In genomic region chr1:21266766-21267165, GRCm38 (mm10) we compare ENCODE assay signal across 27 mouse cellular contexts. TPM values are rescaled to one million over a fixed set of nuclear protein-coding genes. Genes with fewer than 3 reads are reported as not detected.
DNase-seq lines count a peak whose midpoint lies in the region; ATAC-seq and TF ChIP-seq lines count a peak whose summit lies in the region.
"Had no signal": no experiment of that assay in that cellular context is flagged by ENCODE, and none has a peak within 500 bp of the region (broad histone marks: within the 10 kb centered on the region; RNA-seq: fewer than 3 reads in every experiment).

No protein-coding gene starts in this region.

- no peak overlapping the region for H3K4me2 ChIP-seq in intestine, postnatal 0 days (replicated peaks; ENCODE audit: low read depth)
- no peak overlapping the region for H3K4me2 ChIP-seq in intestine, embryonic 15.5 days (replicated peaks)
- H3K4me2 ChIP-seq in CH12.LX (ENCODE audit: insufficient read depth, low read depth, poor library complexity, severe bottlenecking), result no peak overlapping the region
- H3K4me2 ChIP-seq: embryonic facial prominence, embryonic 15.5 days; hindbrain, embryonic 13.5 days had no signal

- peak; percentile 39 for TF ChIP-seq CTCF in intestine, postnatal 0 days (IDR thresholded peaks at IDR 0.05; ENCODE audit: low read depth)
- peak in 1 of 2 experiments; percentile 60; a peak in 2 of 4 replicates for TF ChIP-seq CTCF in CH12.LX (conservative IDR thresholded peaks at IDR 0.05 in 1 of 2, IDR thresholded peaks at IDR 0.05 in 1 of 2; ENCODE audit: low read depth in 2 of 2, low read length in 2 of 2)

- H3K27ac ChIP-seq in intestine, postnatal 0 days (ENCODE audit: low read depth, low read length), result no peak overlapping the region
- no peak overlapping the region for H3K27ac ChIP-seq in intestine, embryonic 15.5 days
- no peak overlapping the region for H3K27ac ChIP-seq in CH12.LX (ENCODE audit: insufficient read depth, low read depth)
- H3K27ac ChIP-seq: embryonic facial prominence, embryonic 15.5 days; forebrain, embryonic 10.5 days; heart, embryonic 10.5 days; hindbrain, embryonic 13.5 days had no signal

- H3K36me3 ChIP-seq in intestine, postnatal 0 days (ENCODE audit: control insufficient read depth, insufficient read depth), result no peaks in the 10 kb centered on the region
- no peaks in the 10 kb centered on the region for H3K36me3 ChIP-seq in intestine, embryonic 15.5 days
- H3K36me3 ChIP-seq in CH12.LX (replicated peaks in 1 of 2; ENCODE audit: control insufficient read depth in 1 of 2, insufficient read depth in 1 of 2, low read length in 1 of 2), result no peaks in the 10 kb centered on the region
- H3K36me3 ChIP-seq: embryonic facial prominence, embryonic 15.5 days; forebrain, embryonic 10.5 days; G1E; heart, embryonic 10.5 days; hindbrain, embryonic 13.5 days had no signal

- H3K9me3 ChIP-seq in intestine, postnatal 0 days (ENCODE audit: control insufficient read depth), result no peaks in the 10 kb centered on the region
- H3K9me3 ChIP-seq in intestine, embryonic 15.5 days, result no peaks in the 10 kb centered on the region
- H3K9me3 ChIP-seq in CH12.LX (replicated peaks; ENCODE audit: low read length), result no peaks in the 10 kb centered on the region
- H3K9me3 ChIP-seq: embryonic facial prominence, embryonic 15.5 days; forebrain, embryonic 10.5 days; G1E; heart, embryonic 10.5 days; hindbrain, embryonic 13.5 days had no signal

- DNase-seq in 416B (ENCODE audit: low read depth) (peak; percentile 34), CH12.LX (ENCODE audit: extremely low read depth) (peak; percentile 6), ZHBTc4 (ENCODE audit: low read depth, low spot score) (peak; percentile 26)
- no peak for DNase-seq in left cerebral cortex, postnatal 36 days (ENCODE audit: low spot score in 2 of 2)
- DNase-seq in urinary bladder, adult 18-20 months (ENCODE audit: low spot score in 2 of 2), result no peak
- DNase-seq: adrenal gland, adult 2 months; adrenal gland, postnatal 25 days; B cell, adult 2 months; cerebellum, adult 2 months; cerebellum, postnatal 14 days; embryo, embryonic 11 days; gastrocnemius, postnatal 36 days; heart, adult 18-20 months; heart, postnatal 14 days; kidney, adult 11 months had no signal

- no peak for TF ChIP-seq POLR2A in CH12.LX (IDR thresholded peaks at IDR 0.05; ENCODE audit: low read depth, low read length)

- no peak overlapping the region for H3K9ac ChIP-seq in intestine, postnatal 0 days (ENCODE audit: low read depth, low read length)
- no peak overlapping the region for H3K9ac ChIP-seq in intestine, embryonic 15.5 days
- H3K9ac ChIP-seq in CH12.LX (ENCODE audit: insufficient read depth, low read depth), result no peak overlapping the region
- H3K9ac ChIP-seq: embryonic facial prominence, embryonic 15.5 days; hindbrain, embryonic 13.5 days had no signal

- no peaks in the 10 kb centered on the region for H3K27me3 ChIP-seq in intestine, postnatal 0 days (replicated peaks; ENCODE audit: control insufficient read depth, insufficient read depth, low read length)
- no peaks in the 10 kb centered on the region for H3K27me3 ChIP-seq in intestine, embryonic 15.5 days (replicated peaks)
- no peaks in the 10 kb centered on the region for H3K27me3 ChIP-seq in CH12.LX (replicated peaks)
- H3K27me3 ChIP-seq: embryonic facial prominence, embryonic 15.5 days; hindbrain, embryonic 13.5 days had no signal

- intact Hi-C loops in left cerebral cortex, postnatal 36 days (cut with DNase I), result no loop called here

- dilution Hi-C loops in CH12.LX (cut with MboI; ENCODE audit: extremely low pct_ligation_motif_present, extremely low pct_unique_long_range_greater_than_20kb, low sequenced_read_pairs), result no loop called here

- in situ Hi-C loops in CH12.LX (cut with MboI; ENCODE audit: low pct_ligation_motif_present, low pct_unique_long_range_greater_than_20kb, low sequenced_read_pairs), result no loop called here

- H3K4me3 ChIP-seq in intestine, postnatal 0 days (ENCODE audit: low read depth, low read length), result no peak overlapping the region
- no peak overlapping the region for H3K4me3 ChIP-seq in intestine, embryonic 15.5 days (replicated peaks)
- no peak overlapping the region for H3K4me3 ChIP-seq in CH12.LX (replicated peaks in 1 of 3; ENCODE audit: low read depth in 2 of 3, low read length in 2 of 3, poor library complexity in 1 of 3)
- H3K4me3 ChIP-seq: embryonic facial prominence, embryonic 15.5 days; erythroblast, embryonic 14.5 days; forebrain, embryonic 10.5 days; heart, embryonic 10.5 days; hindbrain, embryonic 13.5 days had no signal

- TF ChIP-seq RAD21 in CH12.LX (IDR thresholded peaks at IDR 0.05; ENCODE audit: low read depth, low read length), result no peak

- H3K4me1 ChIP-seq in intestine, postnatal 0 days (replicated peaks; ENCODE audit: control insufficient read depth, insufficient read depth, low read length), result no peaks in the 10 kb centered on the region
- H3K4me1 ChIP-seq in intestine, embryonic 15.5 days (replicated peaks), result no peaks in the 10 kb centered on the region
- no peaks in the 10 kb centered on the region for H3K4me1 ChIP-seq in CH12.LX (ENCODE audit: control insufficient read depth in 1 of 2, insufficient read depth in 2 of 2)
- H3K4me1 ChIP-seq: heart, embryonic 10.5 days had no signal

- no peaks in the 10 kb centered on the region for H3K79me2 ChIP-seq in CH12.LX (replicated peaks; ENCODE audit: control insufficient read depth, extremely low read depth, insufficient read depth, poor library complexity, severe bottlenecking)

- ATAC-seq in intestine, postnatal 0 days, result no peak
- no peak for ATAC-seq in intestine, embryonic 15.5 days
- ATAC-seq: forebrain, embryonic 14.5 days had no signal

- TF ChIP-seq EP300 in CH12.LX (IDR thresholded peaks at IDR 0.05; ENCODE audit: low read length), result no peak

- WGBS in intestine, postnatal 0 days, result 79% methylated on average over 1 of the region's 1 CpGs
- 79% methylated on average over 1 of the region's 1 CpGs for WGBS in intestine, embryonic 15.5 days

TF ChIP-seq in CH12.LX, 34 proteins besides CTCF, POLR2A, EP300 and RAD21:
- TF ChIP-seq NELFE (IDR thresholded peaks at IDR 0.05; ENCODE audit: low read depth, low read length) (no peak), MXI1 (IDR thresholded peaks at IDR 0.05; ENCODE audit: low read depth, low read length) (no peak), SIN3A (IDR thresholded peaks at IDR 0.05; ENCODE audit: low read length) (no peak), MEF2A (IDR thresholded peaks at IDR 0.05; ENCODE audit: borderline replicate concordance, low read depth, low read length) (no peak), BHLHE40 (IDR thresholded peaks at IDR 0.05; ENCODE audit: low read depth, low read length) (no peak)
TF ChIP-seq in CH12.LX: peak in this region for 0.

RNA-seq across cellular contexts. Expression of gene Gsta3, which starts 26.4 kb away (rescaled TPM):
- polyA plus RNA-seq in intestine, postnatal 0 days (2015; fragmentation: Nextera tagmentation; extraction: Ambion mirVana), result 25.6 and 25.9 TPM in 2 replicates
- 15.4 and 15.6 TPM in 2 replicates for polyA plus RNA-seq in intestine, embryonic 15.5 days (2015; fragmentation: Nextera tagmentation; extraction: Ambion mirVana)
- total RNA-seq in CH12.LX (2012; rRNA removed), result not detected in 2 replicates
- total RNA-seq in CH12.LX (2014; rRNA removed), result not detected in 2 replicates
- polyA plus RNA-seq in CH12.LX (2012; ENCODE audit: insufficient read length, low read depth), result not detected in 2 replicates
- 1 to 10 TPM in 1 of 2 experiments, under 1 TPM in 1; 0.52 to 2.4 TPM for total RNA-seq in left cerebral cortex, postnatal 36 days (2021)
- total RNA-seq: common myeloid progenitor, adult 5-6 weeks; hematopoietic stem cell, adult 5-6 weeks had no signal
- polyA plus RNA-seq: embryonic facial prominence, embryonic 11.5 days; G1E had no signal

RNA-seq across cellular contexts. Expression of gene Tmem14a, which starts 48.4 kb away (rescaled TPM):
- polyA plus RNA-seq in intestine, postnatal 0 days (2015; fragmentation: Nextera tagmentation; extraction: Ambion mirVana), result 10.0 and 11.7 TPM in 2 replicates
- 13.5 and 13.7 TPM in 2 replicates for polyA plus RNA-seq in intestine, embryonic 15.5 days (2015; fragmentation: Nextera tagmentation; extraction: Ambion mirVana)
- total RNA-seq in CH12.LX (2012; rRNA removed) (0.63 and 1.6 TPM in 2 replicates), CH12.LX (2014; rRNA removed) (4.3 TPM in 2 replicates)
- polyA plus RNA-seq in CH12.LX (2012; ENCODE audit: insufficient read length, low read depth), result 2.1 and 2.8 TPM in 2 replicates
- total RNA-seq in left cerebral cortex, postnatal 36 days (2021), result 10 to 100 TPM; 40.4 to 50.9 TPM
- polyA plus RNA-seq: erythroblast, embryonic 14.5 days had no signal

Comparison
In these comparisons a context has a peak if more than half of its experiments do, and no peak if none do; other contexts are left out.
1. DNase-seq: peak in 416B (single experiment), CH12.LX (single experiment) and ZHBTc4 (single experiment); none in left cerebral cortex, postnatal 36 days (0 of 2) and urinary bladder, adult 18-20 months (0 of 2).
2. RNA of gene Gsta3, which starts 26.4 kb away (polyA plus RNA-seq): 25.6 to 25.9 TPM in intestine, postnatal 0 days and 15.4 to 15.6 TPM in intestine, embryonic 15.5 days; not detected in CH12.LX; every median in the first group is over 10 times any median in the second.